Mouse (Mus musculus): ENCODE data around the gene Rbfox3.

DNA sequence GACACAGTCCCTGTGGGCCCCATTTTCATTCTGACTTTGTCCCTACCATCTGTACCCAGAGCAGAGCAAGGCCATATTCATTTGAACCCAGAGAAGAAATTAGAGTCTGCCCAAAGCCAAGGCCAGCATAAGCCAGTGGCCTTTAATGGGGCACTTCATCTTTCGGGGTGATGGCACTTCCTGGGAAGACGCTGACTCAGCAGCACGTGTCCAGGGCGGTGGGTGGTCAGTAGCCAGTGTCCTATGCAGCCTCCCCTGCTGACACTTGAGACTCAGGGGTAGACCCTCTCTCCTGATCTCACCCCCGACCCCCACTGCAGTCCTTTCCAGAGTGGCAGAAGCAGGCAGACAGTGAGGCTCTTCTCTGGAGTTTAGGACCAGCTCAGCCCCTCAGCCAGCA lies 283.9 kb downstream of the Rbfox3 start:
- TF ChIP-seq CTCF (conservative IDR thresholded peaks at IDR 0.05 in 1 of 2, IDR thresholded peaks at IDR 0.05 in 1 of 2; ENCODE audit: low read depth in 2 of 2, low read length in 2 of 2) = no peak
- TF ChIP-seq BHLHE40 (IDR thresholded peaks at IDR 0.05; ENCODE audit: low read depth, low read length) = no peak

Data from CH12.LX (cell line).